Mouse (Mus musculus) skeletal muscle tissue, adult 2 months (tissue): ENCODE measurements around the gene Hfe.
"Not testable (repeated sequence)": the region's sequence is repeated elsewhere in the genome, so short reads cannot be mapped to it uniquely, and the experiment has no call there.

Experiments used
- DNase-seq: peaks from one replicate; pipeline ENCODE4 v3.0.0-alpha.2; 2012; ENCODE audit warnings: low read depth, low spot score

The Hfe gene

DNA sequence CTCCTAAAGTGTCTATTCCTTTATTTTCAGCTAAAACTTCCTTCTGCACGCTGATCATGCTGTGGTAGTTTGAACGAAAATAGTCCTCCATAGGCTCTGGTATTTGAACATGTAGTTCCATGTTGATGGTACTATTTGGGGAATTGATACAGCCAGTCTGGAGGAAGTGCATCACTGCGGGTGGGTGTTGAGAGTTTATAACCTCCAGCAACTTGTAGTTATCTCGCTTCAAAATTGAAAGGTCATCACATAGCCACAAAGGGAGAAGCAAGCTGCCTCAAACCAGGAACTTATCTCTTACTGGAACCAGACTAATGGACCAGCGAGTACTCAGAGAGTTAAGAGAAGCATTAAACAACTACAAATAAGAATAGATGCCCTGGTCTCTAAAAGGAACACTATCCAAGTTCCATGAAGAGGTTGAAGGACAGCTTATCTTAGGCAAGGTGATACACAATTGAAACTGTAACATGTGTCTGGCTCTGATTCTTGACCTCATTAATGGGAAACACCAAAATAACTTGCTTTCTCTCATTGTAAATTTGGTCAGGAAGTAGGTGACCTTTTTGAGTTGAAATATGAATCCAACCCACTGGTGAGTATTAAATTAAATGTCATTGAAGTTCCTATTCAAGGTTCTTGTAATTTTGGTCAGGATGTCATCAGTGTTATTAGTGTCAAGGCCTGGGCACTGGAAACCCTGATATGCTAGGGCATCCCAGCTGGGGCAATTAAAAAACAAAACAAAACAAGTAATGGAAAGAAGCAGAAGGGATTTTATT lies 5.8 kb upstream of the Hfe start:
- DNase-seq: no peak

DNA sequence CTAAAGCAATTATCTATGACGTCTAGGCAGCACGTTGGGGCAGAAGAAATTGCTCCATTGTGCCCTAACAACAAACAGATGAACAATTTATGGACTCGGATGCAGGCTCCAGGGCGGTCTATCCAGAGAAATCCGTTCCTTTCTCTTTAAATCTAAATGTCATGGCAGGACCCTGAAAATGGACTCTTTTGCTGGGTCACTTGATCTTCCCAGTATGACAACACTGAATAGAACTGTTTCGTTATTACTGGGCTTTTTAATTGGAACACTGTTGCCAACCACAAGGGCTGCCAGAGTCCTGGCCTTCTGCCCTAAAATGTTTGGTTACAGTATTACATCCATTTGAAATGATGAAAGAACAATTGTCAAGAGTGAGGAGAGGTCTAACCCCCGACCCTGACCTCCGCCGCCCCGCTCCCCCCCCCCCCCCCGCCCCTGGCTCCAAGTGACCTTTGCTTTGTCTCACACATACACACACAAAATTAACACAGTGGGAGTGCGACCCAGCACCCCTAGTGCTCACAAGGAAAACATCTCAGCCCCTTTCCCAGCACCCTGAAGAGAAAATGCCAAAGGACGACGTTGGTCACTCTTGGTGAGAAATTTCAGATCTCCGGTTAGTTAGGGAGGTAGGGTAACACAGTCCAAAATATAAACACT lies 810 bp downstream of the Hfe start:
- no peak for DNase-seq

DNA sequence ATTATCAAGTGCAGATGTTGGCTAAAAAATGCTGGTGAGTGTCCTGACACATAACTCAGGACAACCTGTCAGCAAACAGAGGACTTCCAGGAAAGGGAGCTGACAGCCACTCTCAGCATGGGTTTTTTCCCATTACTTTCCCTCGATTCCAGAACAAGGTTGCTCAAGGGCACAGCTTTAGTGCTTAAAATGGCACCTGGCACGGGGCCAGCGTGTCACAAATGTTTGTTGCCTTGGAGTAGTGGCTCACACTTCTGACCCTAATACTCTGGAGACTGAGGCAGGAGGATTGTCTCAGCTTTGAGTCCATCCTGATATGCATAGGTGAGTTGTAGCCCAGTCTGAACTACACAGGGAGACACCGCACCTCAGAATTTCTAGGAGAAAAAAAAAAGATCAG lies 2.0 kb downstream of the Hfe start:
- no peak for DNase-seq

DNA sequence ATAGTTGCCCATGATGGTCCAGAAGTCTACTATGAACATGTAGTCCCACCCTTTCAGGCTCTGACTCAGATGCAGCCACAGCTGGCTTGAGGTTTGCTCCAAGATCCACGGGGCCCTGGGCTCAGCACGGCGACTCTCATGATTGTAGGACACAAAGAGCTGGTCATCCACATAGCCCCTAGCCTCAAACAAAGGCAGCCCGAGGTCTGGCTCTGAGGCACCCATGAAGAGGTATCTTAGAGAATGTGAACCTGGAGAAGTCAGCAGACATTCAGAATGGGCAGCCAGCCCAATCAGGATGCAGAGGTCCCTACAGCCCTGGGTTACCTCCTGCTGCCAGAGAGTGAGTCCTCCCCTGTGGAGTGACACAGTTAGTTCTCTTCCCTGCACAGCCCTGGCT lies 2.6 kb downstream of the Hfe start:
- no peak for DNase-seq

DNA sequence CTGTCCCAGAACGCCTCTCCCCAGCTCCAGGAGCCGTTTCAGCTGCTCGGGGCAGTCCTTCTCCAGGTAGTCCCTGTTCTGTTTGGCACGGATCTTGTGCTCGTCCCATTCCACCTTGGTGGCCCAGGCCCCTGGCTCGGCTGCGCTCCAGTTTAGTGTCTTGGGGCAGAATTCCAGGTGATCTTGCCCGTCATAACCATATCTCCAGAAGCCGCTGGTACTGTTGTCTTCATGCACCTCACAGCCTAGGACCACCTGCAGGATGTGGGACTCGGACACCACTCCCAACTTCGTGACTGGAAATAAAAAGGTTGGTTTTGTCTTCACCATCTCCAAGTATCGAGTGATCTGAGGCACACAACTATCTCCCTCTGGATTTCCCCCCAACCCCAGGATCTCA lies 3.9 kb downstream of the Hfe start:
- DNase-seq: no peak

DNA sequence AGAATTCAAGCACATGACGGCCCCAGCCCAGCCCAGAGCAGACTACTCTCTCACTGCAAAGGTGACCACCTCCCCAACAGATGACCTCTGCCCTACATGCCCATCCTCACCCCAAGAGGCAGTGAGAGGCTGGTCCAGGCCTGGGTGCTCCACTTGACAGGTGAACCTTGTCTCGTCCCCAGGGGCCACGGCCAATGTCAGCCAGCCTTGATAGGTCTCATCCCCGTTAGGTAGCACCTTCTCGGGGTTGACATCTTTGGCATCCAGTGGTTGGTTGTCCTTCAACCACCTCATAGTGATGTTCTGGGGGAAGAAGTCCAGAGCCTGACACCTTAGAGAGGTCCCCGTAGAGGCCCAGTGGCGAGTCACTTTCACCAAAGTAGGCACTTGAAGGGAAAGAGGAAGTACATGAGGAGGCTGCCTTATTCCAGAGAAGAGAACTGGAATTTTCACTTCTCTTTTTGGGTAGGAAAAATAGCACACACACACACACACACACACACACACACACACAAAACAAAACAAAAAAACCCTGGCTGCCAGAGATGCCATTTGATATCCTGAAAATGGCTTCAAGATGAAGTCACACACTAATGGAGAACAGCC lies 4.8 kb downstream of the Hfe start:
- no peak for DNase-seq

DNA sequence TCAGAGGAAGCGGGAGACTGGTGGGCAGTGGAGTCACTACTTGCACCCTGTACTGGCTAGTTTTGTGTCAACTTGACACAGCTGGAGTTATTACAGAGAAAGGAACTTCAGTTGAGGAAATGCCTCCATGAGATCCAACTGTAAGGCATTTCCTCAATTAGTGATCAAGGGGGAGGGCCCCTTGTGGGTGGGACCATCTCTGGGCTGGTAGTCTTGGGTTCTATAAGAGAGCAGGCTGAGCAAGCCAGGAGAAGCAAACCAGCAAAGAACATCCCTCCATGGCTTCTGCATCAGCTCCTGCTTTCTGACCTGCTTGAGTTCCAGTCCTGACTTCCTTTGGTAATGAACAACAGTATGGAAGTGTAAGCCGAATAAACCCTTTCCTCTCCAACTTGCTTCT lies 7.9 kb downstream of the Hfe start:
- not testable (repeated sequence) for DNase-seq

DNA sequence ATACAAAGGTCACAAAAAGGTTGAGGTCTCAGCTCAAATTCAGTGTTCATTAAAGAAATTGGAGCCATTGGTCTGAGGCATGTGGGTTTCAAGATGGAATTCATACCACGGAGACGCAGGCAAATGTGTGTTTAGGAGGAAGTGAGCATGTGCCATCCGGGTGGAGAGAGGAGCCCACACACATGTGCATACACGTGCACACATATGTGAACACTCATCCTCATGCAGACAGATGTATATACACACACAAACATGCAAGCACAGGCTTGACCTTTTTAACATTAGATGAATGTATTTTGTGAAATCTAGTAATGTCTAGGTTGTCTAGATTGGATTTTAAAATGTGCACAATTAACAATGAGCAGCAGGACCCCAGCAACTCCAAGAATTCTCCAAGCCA lies 8.4 kb downstream of the Hfe start:
- DNase-seq: no peak

DNA sequence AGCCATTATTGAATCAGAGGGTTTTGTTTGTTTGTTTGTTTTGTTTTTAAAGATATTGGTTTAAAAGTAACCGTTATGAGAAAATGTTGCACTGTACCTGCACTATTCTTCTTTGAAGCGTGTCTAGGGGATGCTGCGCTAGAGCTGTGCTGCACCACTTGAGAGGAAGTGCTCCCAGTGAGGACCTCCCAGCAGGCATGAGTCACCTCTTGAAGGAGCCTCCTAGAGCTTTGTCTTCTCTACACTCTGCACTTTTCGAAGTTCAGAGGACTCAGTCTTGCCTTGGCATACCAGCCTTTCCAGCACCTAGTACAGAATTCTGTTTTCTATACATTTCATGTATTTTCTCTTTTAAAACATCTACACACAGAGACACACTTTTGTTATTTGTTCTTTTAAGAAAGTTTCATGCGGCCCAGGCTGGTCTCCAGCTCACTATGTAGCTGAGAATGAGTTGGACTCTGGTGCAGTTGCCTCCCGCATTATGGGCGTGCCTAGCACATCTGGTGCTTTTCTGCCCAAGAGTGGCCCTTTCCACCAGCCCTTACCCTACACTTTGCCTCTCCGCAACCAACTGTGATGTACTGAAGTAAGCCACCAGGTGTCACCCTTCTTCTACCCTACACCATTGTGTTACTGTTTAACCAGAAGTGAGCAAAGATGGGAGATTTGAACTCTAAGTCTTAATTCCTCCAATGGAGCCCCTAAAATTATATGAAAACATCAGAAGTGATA lies 9.7 kb downstream of the Hfe start:
- DNase-seq: peak; percentile 69

DNA sequence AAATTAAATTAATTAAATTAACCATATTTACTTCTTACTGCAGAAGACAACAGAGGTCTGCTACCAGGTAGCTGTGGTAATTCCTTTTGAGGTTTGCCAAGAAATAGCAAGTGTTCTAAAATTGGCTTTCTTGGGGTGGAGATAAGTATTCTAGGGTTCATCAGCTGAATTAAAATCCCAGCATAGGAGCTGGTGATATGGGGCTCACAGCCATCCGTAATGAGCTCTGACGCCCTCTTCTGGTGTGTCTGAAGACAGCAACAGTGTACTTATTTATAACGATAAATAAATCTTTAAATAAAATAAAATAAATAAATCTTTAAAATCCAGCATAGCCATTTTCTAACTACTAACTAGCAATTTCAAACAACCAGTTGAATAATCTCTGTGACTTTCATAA lies 10.9 kb downstream of the Hfe start:
- DNase-seq: no peak

DNA sequence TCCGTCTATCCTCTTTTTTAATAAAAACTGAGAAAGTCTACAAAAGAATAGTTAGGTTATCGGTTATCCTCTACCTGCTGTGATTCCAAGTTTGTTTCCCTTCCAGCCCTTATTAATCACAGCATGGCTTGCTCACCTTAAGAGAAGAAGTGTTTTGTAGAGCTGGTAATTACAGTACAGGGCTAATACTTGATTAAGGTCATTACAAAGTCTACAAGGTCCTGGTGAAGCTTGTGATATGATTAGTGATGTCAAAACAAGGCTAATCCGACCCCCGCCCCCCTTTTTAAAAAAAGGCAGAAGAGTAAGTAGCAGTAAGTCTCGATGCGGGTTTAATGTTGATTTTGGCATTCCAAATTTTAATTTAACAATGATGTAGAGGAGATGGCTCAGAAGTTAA lies 11.7 kb downstream of the Hfe start:
- no peak for DNase-seq

DNA sequence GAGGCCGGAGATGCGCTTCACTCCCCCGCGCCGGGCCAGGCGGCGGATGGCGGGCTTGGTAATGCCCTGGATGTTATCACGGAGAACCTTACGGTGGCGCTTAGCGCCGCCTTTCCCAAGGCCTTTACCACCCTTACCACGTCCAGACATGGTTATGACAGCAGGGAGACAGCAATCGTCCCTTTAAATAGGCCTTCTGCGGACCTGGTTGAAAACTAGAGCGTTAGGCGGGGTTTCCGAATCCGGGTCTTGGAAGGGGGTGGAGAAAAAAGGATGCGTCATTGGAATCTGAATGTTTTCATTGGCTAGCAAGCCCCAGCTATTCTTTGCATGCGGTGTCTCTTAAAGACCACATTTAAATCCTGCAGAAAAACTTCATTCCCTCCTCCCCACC lies 12.4 kb downstream of the Hfe start, which contains the start of gene Hist1h4c:
Gene Hist1h4c, minus strand, starts transcription at position 155 of the 394 bp plus-strand sequence.
- peak; percentile 99 for DNase-seq

DNA sequence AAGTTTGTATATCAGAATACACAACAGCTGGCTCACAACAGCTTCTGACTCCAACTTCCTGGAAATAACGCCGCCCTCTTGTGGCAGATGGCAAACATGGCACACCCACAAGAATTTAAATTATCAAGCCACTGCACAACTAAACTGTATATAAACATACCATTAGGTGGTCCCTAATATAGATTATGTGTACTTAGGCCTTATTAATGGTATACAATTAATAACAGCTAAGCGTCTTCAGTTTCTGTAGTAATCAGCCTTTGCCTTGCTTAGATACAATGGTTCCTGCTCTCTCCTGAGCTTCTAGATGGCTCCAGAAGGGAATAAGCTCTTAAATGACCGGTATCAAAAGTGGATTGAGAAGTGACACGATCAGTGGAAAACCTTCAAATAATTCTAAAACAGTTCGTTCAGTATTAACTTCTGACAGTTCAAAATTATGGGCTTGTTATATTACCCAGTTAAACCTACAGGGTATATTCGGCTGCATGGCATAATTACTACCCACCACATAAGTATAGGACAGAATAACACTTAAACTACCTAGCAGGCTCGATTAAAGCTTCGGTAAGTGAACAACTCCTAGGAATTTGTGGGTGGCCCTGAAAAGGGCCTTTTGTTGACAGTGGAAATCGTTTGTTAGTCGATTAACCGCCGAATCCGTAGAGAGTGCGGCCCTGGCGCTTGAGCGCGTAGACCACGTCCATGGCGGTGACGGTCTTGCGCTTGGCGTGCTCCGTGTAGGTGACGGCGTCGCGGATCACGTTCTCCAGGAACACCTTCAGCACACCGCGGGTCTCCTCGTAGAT lies 13.0 kb downstream of the Hfe start:
- DNase-seq: peak; percentile 52

DNA sequence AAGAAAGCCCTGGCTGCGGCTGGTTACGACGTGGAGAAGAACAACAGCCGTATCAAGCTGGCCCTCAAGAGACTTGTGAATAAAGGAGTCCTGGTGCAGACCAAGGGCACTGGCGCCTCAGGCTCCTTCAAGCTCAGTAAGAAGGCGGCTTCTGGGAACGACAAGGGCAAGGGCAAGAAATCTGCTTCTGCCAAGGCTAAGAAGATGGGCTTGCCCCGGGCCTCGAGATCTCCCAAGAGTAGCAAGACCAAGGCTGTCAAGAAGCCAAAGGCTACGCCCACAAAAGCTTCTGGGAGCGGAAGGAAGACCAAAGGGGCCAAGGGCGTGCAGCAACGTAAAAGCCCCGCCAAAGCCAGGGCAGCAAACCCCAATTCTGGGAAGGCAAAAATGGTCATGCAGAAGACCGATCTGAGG lies 14.6 kb downstream of the Hfe start:
- no peak for DNase-seq

DNA sequence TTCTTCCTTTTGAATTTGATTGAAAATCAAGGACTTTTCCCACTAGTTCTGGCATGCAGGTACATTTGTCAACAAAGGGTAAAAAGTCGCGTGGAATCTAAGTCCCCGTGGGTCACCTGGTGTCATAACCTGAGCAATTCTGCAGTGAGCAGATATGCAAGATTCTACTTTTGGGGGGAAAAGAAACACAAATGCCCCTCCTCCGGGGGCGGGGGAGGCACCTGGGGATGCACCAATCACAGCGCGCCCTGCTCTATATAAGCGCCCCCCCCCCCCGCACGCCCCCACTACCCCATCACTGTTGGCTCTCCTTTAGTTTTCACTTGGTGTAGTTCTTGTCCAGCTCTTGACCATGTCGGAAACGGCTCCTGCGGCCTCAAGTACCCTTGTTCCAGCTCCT lies 15.1 kb downstream of the Hfe start, which contains the start of gene Hist1h1t:
Gene Hist1h1t, plus strand, starts transcription at position 301 of the 400 bp plus-strand sequence.
- no peak for DNase-seq

DNA sequence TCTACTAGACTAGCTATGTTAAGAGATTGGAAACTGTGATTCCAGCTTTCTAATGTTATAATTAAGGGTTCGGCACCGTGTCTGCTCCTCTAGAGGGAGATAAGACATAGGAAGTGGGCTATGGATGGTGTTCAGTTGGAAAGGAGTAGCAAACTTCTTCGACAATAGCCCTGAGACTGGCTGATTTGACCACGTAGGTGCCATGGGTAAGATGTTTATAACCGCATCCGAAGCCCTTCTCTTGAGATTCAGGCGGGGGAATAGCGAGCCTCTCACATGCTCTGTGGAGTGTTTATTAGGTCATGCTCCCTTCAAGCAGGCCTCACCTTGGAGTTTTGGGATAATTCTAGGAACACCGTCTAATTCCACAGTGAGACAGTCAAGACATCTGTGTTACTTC lies 15.7 kb downstream of the Hfe start:
- no peak for DNase-seq

DNA sequence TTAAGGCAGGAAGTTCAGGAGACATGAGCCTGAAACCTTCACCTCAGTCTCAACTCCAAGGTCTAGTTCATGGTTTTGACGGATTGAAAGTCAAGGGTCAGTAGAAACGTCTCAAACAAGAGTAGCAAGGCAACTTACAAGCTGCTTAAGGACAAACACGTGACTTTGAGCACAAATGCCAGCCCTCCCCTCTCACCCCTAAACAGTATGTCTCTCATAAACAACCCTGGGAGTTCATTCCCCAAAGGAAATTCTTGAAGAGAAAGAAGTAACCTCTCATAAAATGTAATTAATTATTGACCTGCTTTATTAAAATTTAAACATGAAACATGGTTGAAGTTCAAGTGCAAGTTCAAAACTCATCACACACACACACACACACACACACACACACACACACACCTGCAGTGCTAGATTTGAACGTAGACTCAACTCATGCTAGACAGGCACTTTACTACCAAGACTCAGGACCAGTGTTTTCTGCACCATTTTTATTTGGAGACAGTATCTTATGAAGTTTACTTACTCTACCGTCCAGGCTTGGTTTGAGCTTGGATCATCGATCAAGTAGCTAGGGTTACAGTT lies 16.7 kb downstream of the Hfe start:
- DNase-seq: no peak

DNA sequence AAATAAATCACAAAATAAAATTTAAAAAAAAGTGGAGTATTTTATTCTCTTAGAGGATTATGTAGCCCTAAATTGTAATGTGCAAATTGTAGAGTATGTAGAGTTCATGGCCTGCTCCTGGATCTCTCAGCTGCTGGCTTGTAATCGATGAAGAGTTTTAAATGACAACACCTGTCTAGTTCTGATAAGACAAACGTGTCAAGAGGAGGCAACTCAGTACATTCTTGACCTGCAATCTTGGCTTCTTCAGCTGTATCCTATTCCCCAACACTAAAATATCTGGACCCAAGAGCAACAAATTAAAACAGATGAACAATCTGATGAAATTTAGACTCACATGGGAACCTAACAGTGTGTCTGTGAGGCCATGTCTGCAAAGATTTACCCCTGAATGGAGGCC lies 21.2 kb downstream of the Hfe start:
- DNase-seq: no peak

DNA sequence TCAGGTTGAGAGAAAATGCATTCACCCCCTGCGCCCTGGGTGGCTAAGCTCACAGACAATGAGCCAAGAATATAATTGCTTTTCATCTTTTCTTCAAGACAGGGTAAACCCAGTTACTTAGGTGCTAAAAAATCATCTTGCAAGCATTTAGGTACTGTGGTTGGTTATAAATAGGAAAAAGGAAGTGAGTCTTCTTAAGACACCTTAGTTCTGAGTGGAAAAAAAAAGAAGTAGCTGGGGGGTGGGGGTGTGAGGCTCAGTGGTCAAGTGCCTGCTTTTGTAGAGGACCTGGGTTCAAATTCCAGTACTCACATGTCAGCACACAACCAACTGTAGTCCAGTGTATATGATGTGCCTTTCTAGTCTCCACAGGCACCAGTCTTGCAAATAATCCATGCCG lies 21.7 kb downstream of the Hfe start:
- no peak for DNase-seq

DNA sequence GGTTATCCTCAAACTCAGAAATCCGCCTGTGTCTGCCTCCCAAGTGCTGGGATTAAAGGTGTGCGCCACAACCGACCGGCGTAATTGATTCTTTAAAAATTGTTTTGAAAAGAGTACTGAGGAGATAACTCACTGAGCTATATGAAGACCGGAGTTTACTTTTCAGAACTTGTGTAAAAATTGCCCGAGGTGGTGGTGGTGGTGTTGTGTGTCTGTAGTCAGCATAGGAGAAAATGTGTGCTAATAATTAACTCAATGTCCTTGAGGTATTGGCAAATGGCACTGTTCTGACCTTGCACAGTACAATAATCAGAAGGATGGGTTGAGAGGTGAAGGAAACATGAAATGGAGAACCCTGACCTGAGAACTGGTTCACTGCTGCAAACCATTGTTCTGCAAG lies 22.7 kb downstream of the Hfe start:
- DNase-seq: no peak

DNA sequence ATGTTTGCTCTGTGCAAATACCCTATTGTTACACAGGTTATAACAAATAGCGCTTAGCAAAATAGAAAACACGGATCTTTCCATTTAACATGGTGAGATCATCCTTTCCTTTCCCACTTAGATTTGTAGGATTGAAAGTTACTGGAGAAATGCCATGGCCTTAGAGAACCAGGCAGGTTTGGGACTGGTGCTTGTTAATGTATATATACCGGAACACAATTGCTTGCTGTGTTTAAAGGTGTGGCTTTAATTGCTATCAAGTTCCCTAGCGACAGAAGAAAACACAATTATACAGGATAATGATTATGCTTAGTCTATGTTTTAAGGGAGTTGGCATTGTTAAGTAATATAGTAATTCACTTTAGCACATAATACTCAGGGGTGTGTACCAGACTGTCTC lies 23.5 kb downstream of the Hfe start:
- no peak for DNase-seq
